ENCODE assay signal across 14 mouse cellular contexts in genomic region chr13:29058685-29059084, GRCm38 (mm10).
DNase-seq lines count a peak whose midpoint lies in the region; ATAC-seq lines count a peak whose summit lies in the region.
"Had no signal": no experiment of that assay in that cellular context is flagged by ENCODE, and none has a peak within 500 bp of the region (broad histone marks: within the 10 kb centered on the region; RNA-seq: fewer than 3 reads in every experiment).

No protein-coding gene starts in this region.

- no peak for ATAC-seq in neural tube, embryonic 15.5 days (ENCODE audit: low FRiP score)
- ATAC-seq: forebrain, embryonic 14.5 days; intestine, postnatal 0 days had no signal

- no peaks in the 10 kb centered on the region for H3K27me3 ChIP-seq in neural tube, embryonic 15.5 days (replicated peaks)

- no peaks in the 10 kb centered on the region for H3K36me3 ChIP-seq in neural tube, embryonic 15.5 days
- H3K36me3 ChIP-seq: limb, embryonic 10.5 days had no signal

- no peaks in the 10 kb centered on the region for H3K9me3 ChIP-seq in neural tube, embryonic 15.5 days (replicated peaks)
- H3K9me3 ChIP-seq: limb, embryonic 10.5 days had no signal

- H3K4me1 ChIP-seq in neural tube, embryonic 15.5 days: 0 out of 2 replicates have a peak, but pooled peaks cover 4% of the 10 kb centered on the region

- H3K4me2 ChIP-seq in neural tube, embryonic 15.5 days: no peak overlapping the region

- H3K4me3 ChIP-seq in neural tube, embryonic 15.5 days (replicated peaks): no peak overlapping the region
- H3K4me3 ChIP-seq: limb, embryonic 10.5 days had no signal

- intact Hi-C loops in heart, postnatal 10 days (cut with DNase I): no loop called here

- peak; percentile 44 for DNase-seq in adrenal gland, adult 2 months
- no peak for DNase-seq in adrenal gland, adult 18-20 months (ENCODE audit: low spot score in 2 of 2)
- DNase-seq in ovary, postnatal 36 days (ENCODE audit: low spot score): peak; percentile 31
- no peak for DNase-seq in ovary, postnatal 14 days (ENCODE audit: low spot score)
- DNase-seq in heart, postnatal 10 days: peak; percentile 80
- DNase-seq in right cerebral cortex, adult 2 months (ENCODE audit: low spot score in 2 of 2): no peak
- no peak for DNase-seq in spleen, postnatal 36 days (ENCODE audit: low spot score in 2 of 2)
- DNase-seq: cerebellum, adult 11-12 months; gastrocnemius, postnatal 25 days had no signal

- H3K27ac ChIP-seq in neural tube, embryonic 15.5 days (replicated peaks): no peak overlapping the region
- H3K27ac ChIP-seq: stomach, postnatal 0 days had no signal

- no peak overlapping the region for H3K9ac ChIP-seq in neural tube, embryonic 15.5 days (replicated peaks)

- WGBS in neural tube, embryonic 15.5 days: 69% methylated on average over 5 of the region's 5 CpGs

Comparison
In these comparisons a context has a peak if more than half of its experiments do, and no peak if none do; other contexts are left out.
1. DNase-seq: peak in adrenal gland, adult 2 months (single experiment), ovary, postnatal 36 days (single experiment) and heart, postnatal 10 days (2 of 2); none in adrenal gland, adult 18-20 months (0 of 2), ovary, postnatal 14 days (single experiment), right cerebral cortex, adult 2 months (0 of 2) and spleen, postnatal 36 days (0 of 2).